Mouse (Mus musculus) gastrocnemius, postnatal 14 days (tissue): ENCODE data around the gene Olfr312. TPM values are rescaled to one million over a fixed set of nuclear protein-coding genes. Genes with fewer than 3 reads are reported as not detected.
A peak's percentile ranks its signal among the peaks of the same experiment; 100 is the strongest.
"Not testable (repeated sequence)": the region's sequence is repeated elsewhere in the genome, so short reads cannot be mapped to it uniquely, and the experiment has no call there.

ENCODE experiments used
- DNase-seq: peaks from one replicate; pipeline ENCODE4 v3.0.0; 2021; ENCODE audit warnings: mixed read lengths
- intact Hi-C: fragments of 180-260 bp; cut with DNase I; formaldehyde crosslinking; loops from one replicate; pipeline ENCODE4 v1.15.1; 2025; ENCODE audit warnings: low total_unique reads
- long read RNA-seq, 2 experiments: library from polyadenylated mRNA; stranded (forward); transcript quantifications; one replicate each; pipeline ENCODE4 v2.0.0; 2021
- total RNA-seq, 2 experiments: library from RNA; stranded (reverse); gene quantifications; 2 replicates each; pipeline ENCODE4 v1.2.3; 2021

Gene Olfr312
- total RNA-seq = not detected
- long read RNA-seq, experiment 1 = 0 reads
- long read RNA-seq, experiment 2 = 0 reads

GRCm38 (mm10) chr11:58828937-58829336, at the start of gene Olfr312:
Gene Olfr312, plus strand, starts transcription at chr11:58829237.
- DNase-seq, intact Hi-C loops: not testable (repeated sequence)

GRCm38 (mm10) chr11:58782480-58783089, 46.5 kb upstream of the Olfr312 start, which contains the start of gene Olfr314:
Gene Olfr314, plus strand, starts transcription at chr11:58782952.
- intact Hi-C loops = no loop called here
- DNase-seq = no peak

GRCm38 (mm10) chr11:58784182-58784581, 44.9 kb upstream of the Olfr312 start:
- intact Hi-C loops = no loop called here
- DNase-seq = no peak

GRCm38 (mm10) chr11:58787651-58788050, 41.4 kb upstream of the Olfr312 start:
- intact Hi-C loops = no loop called here
- no peak for DNase-seq

- DNase-seq = no peak
- intact Hi-C loops = no loop called here
Measured at GRCm38 (mm10) chr11:58788346-58788745, 40.7 kb upstream of the Olfr312 start.

- intact Hi-C loops = no loop called here
- no peak for DNase-seq
Measured at GRCm38 (mm10) chr11:58789532-58789931, 39.5 kb upstream of the Olfr312 start.

- intact Hi-C loops = no loop called here
- no peak for DNase-seq
Measured at GRCm38 (mm10) chr11:58790053-58790452, 39.0 kb upstream of the Olfr312 start.

GRCm38 (mm10) chr11:58790646-58791045, 38.4 kb upstream of the Olfr312 start:
- no peak for DNase-seq
- intact Hi-C loops = no loop called here

- intact Hi-C loops = no loop called here
Measured at GRCm38 (mm10) chr11:58795856-58796255, 33.2 kb upstream of the Olfr312 start.

GRCm38 (mm10) chr11:58796850-58797249, 32.2 kb upstream of the Olfr312 start:
- DNase-seq = peak; percentile 10
- intact Hi-C loops = no loop called here

More at GRCm38 (mm10) chr11:58795856-58796255, 33.2 kb upstream of the Olfr312 start:
- no peak for DNase-seq

GRCm38 (mm10) chr11:58799747-58800146, 29.3 kb upstream of the Olfr312 start:
- no peak for DNase-seq
- intact Hi-C loops = no loop called here

- intact Hi-C loops = no loop called here
- peak; percentile 17 for DNase-seq
Measured at GRCm38 (mm10) chr11:58801558-58802228, 27.3 kb upstream of the Olfr312 start, which contains the start of gene Fam183b. Gene Fam183b, minus strand, starts transcription at chr11:58801960.

GRCm38 (mm10) chr11:58803871-58804270, 25.2 kb upstream of the Olfr312 start:
- DNase-seq = no peak
- intact Hi-C loops = no loop called here

GRCm38 (mm10) chr11:58804393-58804792, 24.6 kb upstream of the Olfr312 start:
- no peak for DNase-seq
- intact Hi-C loops = no loop called here

GRCm38 (mm10) chr11:58812001-58812400, 17.0 kb upstream of the Olfr312 start:
- no peak for DNase-seq
- intact Hi-C loops = no loop called here

- intact Hi-C loops, DNase-seq: not testable (repeated sequence)
Measured at GRCm38 (mm10) chr11:58814700-58815099, 14.3 kb upstream of the Olfr312 start, which contains the start of gene Olfr313. Gene Olfr313, plus strand, starts transcription at chr11:58815000.

GRCm38 (mm10) chr11:58815676-58816075, 13.4 kb upstream of the Olfr312 start:
- intact Hi-C loops = no loop called here

GRCm38 (mm10) chr11:58829764-58830163, 727 bp downstream of the Olfr312 start:
- intact Hi-C loops = no loop called here

More at GRCm38 (mm10) chr11:58815676-58816075, 13.4 kb upstream of the Olfr312 start:
- no peak for DNase-seq

GRCm38 (mm10) chr11:58832541-58832940, 3.5 kb downstream of the Olfr312 start:
- DNase-seq, intact Hi-C loops: not testable (repeated sequence)

More at GRCm38 (mm10) chr11:58829764-58830163, 727 bp downstream of the Olfr312 start:
- DNase-seq = no peak

GRCm38 (mm10) chr11:58838951-58839350, 9.9 kb downstream of the Olfr312 start, which contains the start of gene Olfr311:
Gene Olfr311, plus strand, starts transcription at chr11:58839251.
- DNase-seq, intact Hi-C loops: not testable (repeated sequence)
